Mouse (Mus musculus): ENCODE data around the gene Got2.

GRCm38 (mm10) chr8:95821266-95821665, 67.1 kb downstream of the Got2 start:
- TF ChIP-seq POLR2A (IDR thresholded peaks at IDR 0.05; ENCODE audit: low read depth, low read length), result no peak
- TF ChIP-seq CTCF (IDR thresholded peaks at IDR 0.05; ENCODE audit: extremely low read depth, insufficient read depth, insufficient read length, insufficient replicate concordance), result no peak
